Mouse (Mus musculus) kidney, embryonic 14.5 days (tissue): ENCODE results near the gene Thpo. TPM values are rescaled to one million over a fixed set of nuclear protein-coding genes. Genes with fewer than 3 reads are reported as not detected.

ENCODE experiments used
- ATAC-seq: fragments of 200-750 bp; cut with Nextera tagmentation; 2 replicates; pipeline ENCODE4 v1.8.0; 2017; ENCODE audit warnings: moderate number of reproducible peaks, mild to moderate bottlenecking, moderate TSS enrichment, moderate library complexity; ENCODE audit not compliant: low FRiP score, low TSS enrichment
- H3K27ac ChIP-seq: fragments of 300-500 bp; sonication (generic); 2 replicates; pipeline ENCODE4 v1.5.1; 2014; ENCODE audit warnings: low read depth, mild to moderate bottlenecking, low read length, moderate library complexity, mixed read lengths
- H3K27me3 ChIP-seq: fragments of 300-500 bp; sonication (generic); 2 replicates; pipeline ENCODE4 v1.6.1; 2014; ENCODE audit warnings: mild to moderate bottlenecking, low read length; ENCODE audit not compliant: control insufficient read depth, insufficient read depth
- H3K36me3 ChIP-seq: fragments of 300-500 bp; sonication (generic); 2 replicates; pipeline ENCODE4 v1.6.1; 2014; ENCODE audit warnings: low read length, mixed read lengths; ENCODE audit not compliant: control insufficient read depth, insufficient read depth
- H3K4me1 ChIP-seq: fragments of 300-500 bp; sonication (generic); 2 replicates; pipeline ENCODE4 v1.6.1; 2014; ENCODE audit warnings: low read length, mixed read lengths; ENCODE audit not compliant: control insufficient read depth, insufficient read depth
- H3K4me2 ChIP-seq: fragments of 300-500 bp; sonication (generic); replicated peaks from 2 replicates; pipeline ENCODE4 v1.6.1; 2014; ENCODE audit warnings: low read depth, mild to moderate bottlenecking, low read length
- H3K4me3 ChIP-seq: fragments of 300-500 bp; sonication (generic); 2 replicates; pipeline ENCODE4 v1.5.1; 2014; ENCODE audit warnings: mild to moderate bottlenecking, low read length
- H3K9ac ChIP-seq: fragments of 300-500 bp; sonication (generic); 2 replicates; pipeline ENCODE4 v1.6.1; 2014; ENCODE audit warnings: low read depth, mild to moderate bottlenecking, low read length, moderate library complexity
- H3K9me3 ChIP-seq: fragments of 300-500 bp; sonication (generic); 2 replicates; pipeline ENCODE4 v1.6.1; 2016; ENCODE audit warnings: low read length; ENCODE audit not compliant: control insufficient read depth
- WGBS: fragments of 180-500 bp; shearing (Covaris S2); extraction: QIAGEN DNeasy Blood & Tissue Kit; methylation state at CpG from one replicate; pipeline ENCODE4 v1.1.7; 2014; 5-methylcytosine and 5-hydroxymethylcytosine counted together
- polyA plus RNA-seq: library from polyadenylated mRNA; unstranded; fragments of >200 nt; fragmentation: Nextera tagmentation; extraction: Ambion mirVana; gene quantifications from 2 replicates; pipeline ENCODE4 v1.2.1, GENCODE M21; 2014

The Thpo gene
- polyA plus RNA-seq, 1 experiment from 2014 or later = 1.2 TPM

GRCm38 (mm10) chr16:20710810-20711209, 23.5 kb downstream of the Thpo start:
- Histone ChIP-seq H3K4me2 (no peak overlapping the region), H3K9me3 (no peaks in the 10 kb centered on the region), H3K9ac (no peak overlapping the region), H3K4me1 (peaks cover 10% of the 10 kb centered on the region; the same call in 1 of the 2 replicates), H3K27ac (no peak overlapping the region), H3K4me3 (no peak overlapping the region), H3K27me3 (no peaks in the 10 kb centered on the region), H3K36me3 (peaks cover 29% of the 10 kb centered on the region)
- WGBS = 81% methylated on average over 4 of the region's 4 CpGs
- no peak for ATAC-seq

DNA sequence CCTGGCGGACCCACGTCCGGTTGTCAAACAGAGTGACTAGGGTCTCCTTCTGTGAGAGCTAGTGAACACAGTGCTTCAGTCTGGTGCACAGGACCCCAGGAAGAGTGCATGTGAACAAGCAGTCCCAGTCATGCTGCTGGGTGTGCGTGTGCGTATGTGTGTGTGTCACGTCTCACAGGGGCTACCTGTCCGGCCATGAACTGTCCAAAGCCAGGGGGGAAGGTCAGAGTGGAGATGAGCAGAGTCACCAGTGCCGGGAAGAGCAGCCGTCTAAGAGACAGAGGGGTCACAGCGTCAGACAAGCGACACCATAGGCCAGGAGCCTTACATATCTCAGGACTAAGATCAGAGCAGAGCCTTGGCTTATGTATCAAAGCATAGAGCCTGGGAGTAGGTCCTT, 23.9 kb downstream of the Thpo start:
- no peak for ATAC-seq
- Histone ChIP-seq H3K9me3 (no peaks in the 10 kb centered on the region), H3K27ac (no peak overlapping the region), H3K4me2 (no peak overlapping the region), H3K36me3 (peaks cover 33% of the 10 kb centered on the region), H3K4me1 (peaks cover 10% of the 10 kb centered on the region; the same call in 1 of the 2 replicates), H3K4me3 (no peak overlapping the region), H3K9ac (no peak overlapping the region), H3K27me3 (no peaks in the 10 kb centered on the region)
- 94% methylated on average over 11 of the region's 11 CpGs for WGBS

GRCm38 (mm10) chr16:20708939-20709734, 25.2 kb downstream of the Thpo start:
- Histone ChIP-seq H3K4me3 (no peak overlapping the region), H3K9me3 (no peaks in the 10 kb centered on the region), H3K4me2 (no peak overlapping the region), H3K27ac (no peak overlapping the region), H3K4me1 (no peaks in the 10 kb centered on the region), H3K36me3 (peaks cover 33% of the 10 kb centered on the region), H3K9ac (no peak overlapping the region), H3K27me3 (no peaks in the 10 kb centered on the region)
- peak; percentile 25 for ATAC-seq
- 75% methylated on average over 19 of the region's 19 CpGs for WGBS

GRCm38 (mm10) chr16:20708220-20708938, 25.9 kb downstream of the Thpo start:
- 94% methylated on average over 21 of the region's 21 CpGs for WGBS
- H3K4me2 ChIP-seq = no peak overlapping the region
- no peak overlapping the region for H3K27ac ChIP-seq
- H3K4me3 ChIP-seq = no peak overlapping the region
- H3K36me3 ChIP-seq = peaks cover 33% of the 10 kb centered on the region
- H3K27me3 ChIP-seq = no peaks in the 10 kb centered on the region
- no peaks in the 10 kb centered on the region for H3K9me3 ChIP-seq
- ATAC-seq = peak; percentile 10
- no peaks in the 10 kb centered on the region for H3K4me1 ChIP-seq
- no peak overlapping the region for H3K9ac ChIP-seq

GRCm38 (mm10) chr16:20706407-20707055, 27.8 kb downstream of the Thpo start:
- Histone ChIP-seq H3K9me3 (no peaks in the 10 kb centered on the region), H3K27ac (0 out of 2 replicates have a peak overlapping the region, but pooled peaks have one; percentile 1), H3K4me2 (no peak overlapping the region), H3K4me1 (peaks cover 13% of the 10 kb centered on the region; the same call in 1 of the 2 replicates), H3K27me3 (no peaks in the 10 kb centered on the region), H3K4me3 (no peak overlapping the region), H3K9ac (no peak overlapping the region), H3K36me3 (peaks cover 30% of the 10 kb centered on the region)
- no peak for ATAC-seq
- 95% methylated on average over 2 of the region's 2 CpGs for WGBS

GRCm38 (mm10) chr16:20705786-20706185, 28.5 kb downstream of the Thpo start:
- no peaks in the 10 kb centered on the region for H3K9me3 ChIP-seq
- H3K36me3 ChIP-seq = peaks cover 24% of the 10 kb centered on the region
- H3K27me3 ChIP-seq = no peaks in the 10 kb centered on the region
- H3K4me1 ChIP-seq = peaks cover 17% of the 10 kb centered on the region; the same call in 1 of the 2 replicates
- WGBS = 82% methylated on average over 3 of the region's 3 CpGs
- no peak for ATAC-seq
- no peak overlapping the region for H3K27ac ChIP-seq
- H3K4me2 ChIP-seq = no peak overlapping the region
- no peak overlapping the region for H3K4me3 ChIP-seq
- H3K9ac ChIP-seq = no peak overlapping the region

GRCm38 (mm10) chr16:20703699-20704400, 30.5 kb downstream of the Thpo start:
- H3K27ac ChIP-seq = no peak overlapping the region
- peaks cover 17% of the 10 kb centered on the region; the same call in 1 of the 2 replicates for H3K4me1 ChIP-seq
- no peak overlapping the region for H3K4me2 ChIP-seq
- WGBS = 87% methylated on average over 6 of the region's 6 CpGs
- peaks cover 20% of the 10 kb centered on the region for H3K36me3 ChIP-seq
- H3K9ac ChIP-seq = no peak overlapping the region
- ATAC-seq = no peak
- no peaks in the 10 kb centered on the region for H3K9me3 ChIP-seq
- no peaks in the 10 kb centered on the region for H3K27me3 ChIP-seq
- no peak overlapping the region for H3K4me3 ChIP-seq

DNA sequence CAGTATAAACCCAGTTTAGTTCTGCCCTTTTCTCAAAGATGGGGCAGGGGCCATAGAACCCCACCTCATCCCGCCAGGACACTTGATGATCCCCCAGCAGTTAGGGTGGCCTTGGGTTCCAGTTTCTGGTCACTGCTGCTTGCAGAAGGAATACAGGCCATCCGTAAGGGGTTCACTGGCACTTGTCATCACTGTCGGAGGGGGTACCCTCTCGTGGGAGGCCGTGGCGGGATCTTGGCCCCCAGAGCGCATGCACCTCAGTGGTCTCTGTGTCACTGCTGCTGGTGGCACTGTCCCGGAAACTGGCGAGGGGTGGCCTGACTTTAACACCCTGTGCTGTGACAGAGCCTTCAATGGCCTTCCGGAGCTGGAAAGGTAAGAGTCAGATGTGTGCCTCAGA, 31.2 kb downstream of the Thpo start:
- Histone ChIP-seq H3K36me3 (peaks cover 15% of the 10 kb centered on the region), H3K4me2 (no peak overlapping the region), H3K4me1 (peaks cover 17% of the 10 kb centered on the region; the same call in 1 of the 2 replicates), H3K27ac (no peak overlapping the region), H3K27me3 (no peaks in the 10 kb centered on the region), H3K9ac (no peak overlapping the region), H3K9me3 (no peaks in the 10 kb centered on the region), H3K4me3 (no peak overlapping the region)
- no peak for ATAC-seq
- WGBS = 93% methylated on average over 10 of the region's 10 CpGs
